Mouse (Mus musculus) thymus, postnatal 4 days (tissue): ENCODE measurements around the gene Syngr3.
A peak's percentile ranks its signal among the peaks of the same experiment; 100 is the strongest.
"Not testable (repeated sequence)": the region's sequence is repeated elsewhere in the genome, so short reads cannot be mapped to it uniquely, and the experiment has no call there.

Experiments used
- DNase-seq: peaks from one replicate; pipeline ENCODE4 v3.0.0; 2021

The Syngr3 gene

DNA sequence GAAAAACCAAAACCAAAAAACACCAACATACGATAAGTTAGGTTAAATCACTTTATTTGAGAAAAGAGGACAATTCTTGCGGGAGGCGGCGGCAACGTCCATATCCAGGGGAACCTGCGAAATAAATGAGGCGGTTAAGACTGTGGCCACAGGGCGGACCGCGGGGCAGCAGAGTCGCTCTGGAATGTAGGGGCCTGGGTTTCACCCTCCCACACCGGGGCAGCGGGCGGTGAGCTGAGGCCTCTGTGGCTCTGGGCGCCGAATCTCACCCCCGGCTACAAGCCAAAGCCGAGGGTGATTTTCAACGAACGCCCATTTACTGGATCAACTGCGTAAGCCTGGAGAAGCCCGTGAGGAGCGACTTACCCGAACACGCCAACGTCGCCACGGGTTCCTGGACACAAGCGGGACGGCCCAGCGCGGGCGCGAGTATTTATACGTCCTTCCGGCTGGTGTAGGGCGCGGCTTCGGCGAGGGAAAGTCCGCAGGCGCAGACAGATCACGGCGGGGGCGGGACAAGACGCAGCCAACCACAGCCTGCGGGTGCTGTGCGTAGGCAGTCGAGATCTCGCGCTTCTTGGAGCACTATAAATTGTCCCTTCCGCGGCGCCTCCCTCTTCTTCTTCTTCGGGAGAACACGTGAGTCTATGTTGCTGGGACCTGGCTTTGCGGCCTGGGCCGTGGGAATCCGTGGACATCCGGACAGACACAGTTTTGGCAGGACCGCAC lies 29.9 kb upstream of the Syngr3 start:
- peak; percentile 98 for DNase-seq

DNA sequence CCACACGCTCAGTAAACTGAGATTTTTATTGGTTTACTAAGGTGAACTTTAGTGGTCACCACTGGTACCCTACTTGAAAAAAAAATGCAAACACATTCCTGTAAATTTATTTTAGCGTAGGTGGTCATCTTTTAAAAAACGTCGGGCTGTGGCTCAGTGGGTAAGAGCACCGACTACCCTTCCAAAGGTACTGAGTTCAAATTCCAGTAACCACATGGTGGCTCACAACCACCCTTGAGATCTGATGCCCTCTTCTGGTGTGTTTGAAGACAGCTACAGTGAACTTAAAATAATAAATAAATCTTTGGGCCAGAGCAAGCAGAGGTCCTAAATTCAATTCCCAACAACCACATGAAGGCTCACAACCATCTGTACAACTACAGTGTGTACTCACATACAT lies 29.2 kb upstream of the Syngr3 start:
- DNase-seq = not testable (repeated sequence)

DNA sequence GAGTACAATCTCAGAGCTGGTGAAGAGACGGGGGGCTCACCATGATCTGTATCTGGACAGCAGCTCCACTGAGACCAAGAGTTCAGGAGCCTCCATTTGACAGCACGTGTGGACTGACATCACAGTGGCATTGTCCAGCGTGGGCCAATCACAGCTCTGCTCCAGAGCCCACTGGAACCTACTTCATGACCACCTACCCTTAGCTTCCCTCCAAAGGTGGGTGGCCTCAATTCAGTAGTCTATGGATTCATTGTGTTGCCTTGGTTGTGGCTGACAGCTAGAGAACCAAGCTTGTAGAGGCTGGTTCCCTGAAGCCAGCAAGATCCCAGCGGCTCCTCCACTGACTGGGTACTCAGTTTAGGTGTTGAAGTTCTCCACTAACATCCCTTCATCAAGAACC lies 28.2 kb upstream of the Syngr3 start, which contains the start of the genes Rnf151 and Rps2:
TSS of gene Rnf151 (minus strand) at position 121 of the 400 bp plus-strand sequence.
TSS of gene Rps2 (plus strand) at position 174 of the 400 bp plus-strand sequence.
- no peak for DNase-seq

DNA sequence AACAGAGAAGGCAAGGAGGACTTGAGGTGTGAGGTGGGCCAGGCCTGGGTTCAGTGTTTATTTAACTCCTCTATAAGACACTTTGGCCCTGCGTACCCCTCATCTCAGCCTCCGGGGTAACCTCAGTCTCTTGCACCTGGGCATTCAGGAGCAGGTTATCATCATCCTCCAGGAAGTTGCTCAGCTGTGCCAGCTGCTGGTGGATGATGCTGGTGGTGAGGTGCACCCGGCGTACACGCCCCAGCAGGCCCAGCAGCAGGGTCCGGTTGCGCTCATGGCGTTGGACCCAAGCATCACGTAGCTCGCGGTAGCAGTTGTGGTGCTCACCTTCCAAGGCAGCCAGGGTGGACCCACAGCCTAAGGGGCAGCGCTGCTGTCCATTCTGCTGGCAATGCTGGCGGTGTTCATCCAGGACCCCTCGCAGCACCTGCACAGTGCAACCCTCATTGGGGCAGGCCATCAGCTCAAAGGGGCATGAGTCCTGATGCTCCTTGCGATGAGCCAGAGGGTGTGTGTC lies 26.5 kb upstream of the Syngr3 start:
- DNase-seq = no peak

DNA sequence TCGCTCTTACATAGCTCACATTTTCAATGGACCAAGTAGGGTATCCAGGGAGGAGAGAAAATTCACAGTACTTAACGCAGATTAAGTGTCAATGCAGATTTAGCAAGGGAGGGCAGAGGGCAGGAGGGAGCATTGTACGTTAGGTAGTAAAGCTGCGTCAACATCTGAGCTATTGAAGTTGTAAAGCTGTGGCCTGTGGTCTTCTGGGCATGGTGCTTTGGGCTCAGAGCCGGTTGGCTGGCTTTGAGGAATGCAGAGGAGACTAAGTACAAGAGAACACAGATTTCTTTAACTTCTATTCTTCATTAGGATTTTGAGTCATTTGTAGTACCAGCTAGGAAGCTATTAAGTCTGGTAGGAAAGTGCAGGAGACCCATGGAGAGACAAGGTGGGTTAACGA lies 25.8 kb upstream of the Syngr3 start:
- no peak for DNase-seq

DNA sequence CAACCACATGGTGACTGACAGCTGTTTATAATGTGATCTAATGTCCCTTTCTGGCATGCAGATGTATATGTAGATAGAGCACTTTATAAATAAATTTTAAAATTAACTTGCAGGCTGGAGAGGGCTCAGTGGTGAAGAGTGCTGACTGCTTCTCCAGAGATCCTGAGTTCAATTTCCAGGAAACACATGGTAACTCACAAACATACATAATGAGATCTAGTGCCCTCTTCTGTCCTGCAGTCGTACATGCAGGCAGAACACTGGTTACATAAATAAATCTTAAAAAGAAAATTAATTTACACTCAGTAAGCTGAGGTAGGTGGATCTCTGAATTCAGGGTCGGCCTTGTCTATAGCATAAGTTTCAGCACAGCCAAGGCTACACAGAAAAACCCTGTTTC lies 18.9 kb upstream of the Syngr3 start:
- DNase-seq = no peak

DNA sequence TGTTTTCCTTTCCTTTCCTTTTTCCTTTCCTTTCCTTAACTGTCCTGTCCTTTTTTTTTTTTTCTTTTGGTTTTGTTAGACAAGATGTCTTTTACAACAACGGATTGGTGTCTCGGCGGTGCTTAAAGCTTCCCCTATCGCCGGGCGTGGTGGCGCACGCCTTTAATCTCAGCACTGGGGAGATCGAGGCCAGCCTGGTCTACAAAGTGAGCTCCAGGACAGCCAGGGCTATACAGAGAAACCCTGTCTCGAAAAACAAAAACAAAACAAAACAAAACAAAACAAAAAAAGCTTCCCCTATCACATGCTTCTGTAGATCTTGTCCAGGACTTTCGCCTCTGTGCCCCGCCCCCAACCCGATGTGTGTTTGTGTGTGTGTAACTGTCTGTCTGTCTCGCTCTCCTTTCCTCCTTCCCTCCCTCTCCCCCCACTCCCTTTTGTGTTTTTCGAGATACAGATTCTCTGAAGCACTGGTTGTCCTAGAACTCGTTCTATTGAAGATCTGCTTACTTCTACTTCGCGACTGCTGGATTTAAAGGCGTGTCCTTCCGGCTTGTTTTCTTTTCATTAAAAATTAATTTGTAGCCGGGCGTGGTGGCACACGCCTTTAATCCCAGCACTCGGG lies 18.2 kb upstream of the Syngr3 start:
- no peak for DNase-seq

DNA sequence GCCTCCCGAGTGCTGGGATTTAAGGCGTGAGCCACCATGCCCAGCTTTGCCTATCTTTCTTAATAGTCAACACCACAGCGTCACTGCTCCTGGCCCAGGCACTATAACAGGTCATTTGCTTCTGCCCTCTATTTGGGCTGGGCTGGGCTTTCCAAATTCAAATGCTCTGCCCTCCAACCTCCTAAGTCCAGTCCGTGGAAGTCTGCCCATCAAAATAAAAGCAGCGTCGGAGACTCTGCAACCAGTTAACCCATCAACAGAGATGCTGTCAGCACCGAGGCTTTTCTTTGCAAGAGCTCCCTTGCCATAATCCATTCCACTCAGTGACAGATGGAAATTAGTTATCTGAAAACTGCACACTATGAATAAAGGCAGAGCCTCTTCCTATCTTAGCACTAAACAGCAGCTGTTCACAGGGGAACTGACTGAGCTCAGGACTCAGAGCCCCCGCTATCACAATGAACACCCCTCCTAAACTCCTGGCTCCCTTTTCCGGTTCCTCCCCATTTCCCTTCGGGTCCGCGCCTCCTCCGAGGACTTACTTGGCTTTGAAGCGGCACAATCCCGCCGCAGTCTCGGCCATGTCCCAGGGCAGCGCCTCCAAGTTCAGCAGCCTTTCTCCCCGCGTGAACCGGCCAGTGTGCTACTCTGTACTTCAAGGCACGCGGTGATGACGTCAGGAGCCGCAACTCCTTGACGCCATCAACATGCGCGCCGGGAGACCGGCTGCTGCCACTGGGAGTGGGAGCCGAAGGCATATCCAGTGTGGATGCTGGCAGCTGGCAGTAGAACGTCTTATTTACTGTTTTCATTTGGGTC lies 17.4 kb upstream of the Syngr3 start, which contains the start of gene Tbl3:
TSS of gene Tbl3 (minus strand) at position 679 of the 819 bp plus-strand sequence.
- DNase-seq = peak; percentile 96

DNA sequence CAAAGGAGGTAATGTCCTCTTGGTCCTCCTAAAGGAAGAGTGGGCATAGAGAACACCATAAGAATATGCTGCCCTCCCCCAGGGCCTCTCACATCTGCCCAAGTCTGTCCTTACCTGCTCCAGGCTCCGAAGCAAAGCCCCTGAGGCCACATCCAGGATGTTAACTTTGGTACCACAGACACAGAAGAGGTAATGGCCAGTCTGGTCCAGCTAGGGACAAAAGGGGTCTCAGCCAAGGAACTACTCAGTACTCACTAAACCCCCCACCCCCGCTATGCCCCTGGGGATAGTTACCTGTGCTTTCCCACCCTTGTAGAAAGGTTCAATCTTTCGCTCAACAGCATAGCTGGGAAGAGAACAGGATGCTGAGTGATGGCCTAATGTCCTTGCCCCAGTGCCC lies 16.1 kb upstream of the Syngr3 start:
- no peak for DNase-seq

DNA sequence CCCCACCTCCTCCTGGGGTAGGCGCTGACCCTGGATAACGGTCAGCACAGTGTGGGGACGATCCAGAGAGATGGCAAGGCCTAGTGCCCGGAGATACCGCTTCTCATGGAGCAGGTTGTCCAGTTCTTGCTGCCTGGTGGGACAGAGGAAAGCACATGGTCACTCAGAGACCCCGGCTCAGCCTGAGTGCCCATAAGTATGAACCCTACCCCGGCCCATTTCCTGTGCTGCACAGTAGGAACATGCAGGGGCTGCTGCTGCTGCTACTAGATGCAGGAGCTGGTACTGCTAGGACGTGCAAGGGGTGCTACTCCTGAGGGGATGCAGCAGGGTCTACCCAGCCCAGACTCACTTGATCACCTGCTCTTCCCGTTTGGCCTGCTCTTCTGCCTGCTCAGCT lies 11.5 kb upstream of the Syngr3 start:
- DNase-seq = no peak

DNA sequence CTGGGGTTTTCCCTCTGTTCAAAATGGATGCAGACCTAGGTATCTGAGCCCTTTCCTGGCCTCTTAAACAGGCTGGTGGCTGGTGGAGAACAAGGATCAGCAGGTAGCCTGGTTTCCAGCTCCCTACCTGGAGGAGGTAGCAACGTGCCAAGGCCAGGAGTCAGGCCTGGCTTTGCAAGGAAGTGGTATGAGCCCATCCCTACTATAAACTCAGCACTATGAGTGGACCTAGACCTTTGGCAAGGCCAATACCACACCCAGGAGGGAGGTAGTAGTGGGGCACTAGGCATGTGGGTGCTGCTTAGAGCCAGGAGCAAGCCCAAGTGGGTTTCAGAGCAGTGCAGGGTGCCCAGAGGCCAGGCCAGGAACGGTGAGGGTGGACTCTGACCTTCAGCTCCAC lies 9.7 kb upstream of the Syngr3 start:
- no peak for DNase-seq

DNA sequence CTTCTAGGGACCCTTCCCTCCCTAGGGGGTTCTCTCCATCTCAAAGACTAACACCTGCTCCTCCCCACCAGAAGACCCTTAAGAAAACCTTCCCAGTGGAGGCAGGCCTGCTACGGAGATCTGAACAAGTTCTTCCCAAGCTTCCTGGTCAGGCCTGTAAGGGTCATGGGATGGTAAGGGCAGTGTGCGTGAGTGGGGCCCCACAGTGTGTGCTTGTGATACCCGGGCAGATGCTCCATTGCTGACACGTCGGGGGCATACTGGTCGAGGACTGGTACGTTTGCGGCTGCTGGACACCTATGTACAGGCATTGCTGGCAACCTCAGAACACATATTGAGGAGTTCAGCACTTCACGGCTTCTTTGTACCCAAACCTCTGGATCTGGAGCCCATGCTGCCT lies 9.0 kb upstream of the Syngr3 start:
- DNase-seq = no peak

DNA sequence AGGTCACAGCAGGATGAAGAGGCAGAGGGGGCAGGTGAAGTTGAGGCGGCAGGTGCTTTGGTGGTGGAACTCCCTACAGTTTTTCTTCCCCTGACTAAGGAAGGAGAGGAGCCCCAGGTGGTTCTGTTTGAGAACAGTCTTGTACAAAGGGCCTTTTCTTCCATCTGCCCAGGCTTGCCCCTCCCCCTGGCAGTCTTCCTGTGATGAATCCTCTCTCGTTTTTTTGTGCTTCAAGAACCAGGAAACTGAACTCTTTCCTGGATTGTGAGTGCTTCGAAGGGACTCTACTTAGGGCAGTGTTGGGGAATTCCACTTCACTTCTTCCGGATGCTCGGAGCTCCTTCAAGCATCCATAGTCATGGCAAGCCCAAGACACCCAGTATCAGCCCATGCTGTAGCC lies 8.2 kb upstream of the Syngr3 start:
- DNase-seq = peak; percentile 44

DNA sequence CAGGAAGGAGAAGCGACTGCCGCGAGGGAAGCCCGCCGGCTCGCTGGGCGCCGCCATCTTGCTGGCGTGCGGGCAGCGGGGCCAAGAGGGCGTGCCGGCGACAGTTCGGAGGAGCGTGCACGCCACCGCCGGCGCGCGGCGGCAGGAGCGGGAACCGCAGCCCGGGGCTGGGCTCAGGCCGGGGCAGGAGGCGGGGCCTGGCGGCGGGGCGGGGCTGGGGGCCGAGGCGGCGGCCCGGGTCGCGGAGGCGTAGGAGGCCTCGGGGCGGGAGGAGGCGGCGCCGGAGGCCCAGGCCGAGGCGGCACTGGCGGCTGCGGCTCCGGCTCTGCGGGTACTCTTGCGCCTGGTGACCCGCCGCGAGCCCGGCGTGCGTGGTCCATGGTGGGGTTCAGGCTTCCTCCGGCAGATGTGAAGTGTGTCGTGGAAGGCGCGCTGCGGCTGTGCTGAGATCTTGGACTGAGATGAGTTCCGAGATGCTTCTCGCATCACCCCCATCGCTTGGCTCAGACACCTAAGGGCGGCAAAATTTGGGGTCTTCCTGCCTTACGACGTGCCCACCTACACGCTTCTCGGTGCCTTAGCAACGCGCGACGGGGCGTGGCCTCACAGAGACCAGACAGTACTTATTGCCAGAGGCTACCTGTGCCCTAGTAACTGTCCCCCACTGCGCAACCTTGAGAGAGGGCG lies 6.4 kb upstream of the Syngr3 start, which contains the start of the genes Gfer and Noxo1:
TSS of gene Gfer (minus strand) at position 146 of the 687 bp plus-strand sequence.
TSS of gene Noxo1 (plus strand) at position 224 of the 687 bp plus-strand sequence.
- peak; percentile 92 for DNase-seq

DNA sequence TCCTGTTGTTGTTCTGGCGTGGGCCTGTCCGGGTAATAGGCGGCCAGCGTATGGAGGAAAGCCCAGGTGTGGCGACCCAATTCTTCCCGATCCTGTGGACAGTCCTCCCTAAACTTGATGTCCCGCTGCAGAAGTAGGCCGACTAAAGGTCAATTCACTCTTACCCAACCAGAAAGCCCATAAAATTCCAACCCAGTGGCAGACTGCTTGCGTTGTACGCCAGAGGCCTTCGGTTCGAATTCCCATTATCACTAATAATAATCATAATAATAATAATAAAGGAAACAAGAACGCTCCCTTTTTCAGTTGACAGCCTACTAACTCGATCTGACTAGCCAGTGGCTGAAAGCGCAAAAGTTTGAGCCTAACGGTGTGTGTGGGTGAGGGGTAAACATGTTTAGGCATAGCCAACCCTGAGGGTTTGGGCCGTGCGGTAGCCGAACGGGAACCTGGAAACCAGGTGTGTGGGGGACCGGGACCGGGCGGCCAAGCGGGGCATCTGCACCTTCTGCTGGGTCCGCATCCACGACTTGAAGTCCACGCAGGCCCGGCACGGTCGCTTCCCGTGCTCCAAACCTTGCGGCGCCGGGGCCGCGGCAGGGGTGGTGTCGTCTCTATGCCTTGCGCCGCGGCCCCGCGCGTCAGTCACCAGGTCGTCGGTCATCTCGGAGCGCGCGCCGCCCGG lies 5.7 kb upstream of the Syngr3 start:
- DNase-seq = no peak

DNA sequence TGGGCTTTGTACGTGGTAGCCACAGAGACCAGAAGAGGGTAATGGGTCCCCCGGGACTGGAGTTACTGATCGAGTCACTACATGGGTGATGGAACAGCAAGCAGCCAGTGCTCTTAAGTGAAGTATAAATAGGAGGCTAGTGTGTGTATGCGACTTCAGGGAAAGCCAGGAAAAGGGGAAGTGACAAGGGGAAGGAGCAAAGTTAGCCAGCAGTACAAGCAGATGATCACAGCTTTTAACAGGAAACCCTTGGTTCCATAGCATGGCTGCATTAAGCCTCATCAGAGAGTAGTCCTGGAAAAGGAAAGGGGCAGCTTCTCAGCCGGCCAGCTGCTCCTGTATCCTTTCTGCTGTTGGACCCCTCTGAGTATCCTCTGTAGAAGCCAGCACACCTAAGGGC lies 2.6 kb upstream of the Syngr3 start:
- DNase-seq = no peak

DNA sequence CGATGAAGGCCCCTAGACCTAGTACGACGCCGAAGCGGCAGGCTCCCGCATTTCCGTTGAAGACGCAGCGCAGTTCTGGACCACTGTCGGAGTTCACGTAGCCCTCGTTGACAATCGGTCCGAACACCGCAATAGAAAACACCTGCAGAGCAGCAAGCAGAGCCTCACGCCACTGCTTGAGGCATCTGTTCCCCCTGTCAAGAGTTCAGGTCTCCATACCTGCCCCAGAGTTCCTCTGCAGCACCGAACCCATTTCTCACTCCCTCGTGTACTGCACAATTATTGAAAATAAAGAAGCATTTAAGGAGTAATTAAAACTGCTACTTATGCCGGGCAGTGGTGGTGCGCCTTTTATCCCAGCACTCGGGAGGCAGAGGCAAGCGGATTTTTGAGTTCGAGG lies 2.2 kb downstream of the Syngr3 start:
- DNase-seq = no peak

DNA sequence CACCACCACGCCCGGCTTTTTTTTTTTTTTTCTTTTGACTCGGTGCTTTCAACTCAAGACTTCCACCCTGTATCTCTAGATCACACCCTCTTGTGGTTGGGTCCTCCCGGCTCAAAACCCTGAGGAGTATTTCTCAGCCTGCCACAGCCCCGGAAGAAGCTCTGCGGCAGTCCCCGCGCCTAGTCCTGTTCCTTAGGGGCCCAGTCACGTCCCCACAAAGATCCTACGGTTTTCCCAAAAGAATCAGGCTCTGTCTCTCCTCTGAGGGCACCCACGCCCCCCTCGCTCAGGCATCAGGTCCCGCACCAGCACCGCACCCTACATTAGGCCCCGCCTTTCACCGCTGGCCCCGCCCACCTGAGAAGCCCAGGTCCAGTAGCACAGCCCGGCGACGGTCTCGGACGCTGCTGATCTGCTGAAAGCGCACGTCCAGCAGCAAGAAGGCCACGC lies 2.6 kb downstream of the Syngr3 start:
- DNase-seq = peak; percentile 71

DNA sequence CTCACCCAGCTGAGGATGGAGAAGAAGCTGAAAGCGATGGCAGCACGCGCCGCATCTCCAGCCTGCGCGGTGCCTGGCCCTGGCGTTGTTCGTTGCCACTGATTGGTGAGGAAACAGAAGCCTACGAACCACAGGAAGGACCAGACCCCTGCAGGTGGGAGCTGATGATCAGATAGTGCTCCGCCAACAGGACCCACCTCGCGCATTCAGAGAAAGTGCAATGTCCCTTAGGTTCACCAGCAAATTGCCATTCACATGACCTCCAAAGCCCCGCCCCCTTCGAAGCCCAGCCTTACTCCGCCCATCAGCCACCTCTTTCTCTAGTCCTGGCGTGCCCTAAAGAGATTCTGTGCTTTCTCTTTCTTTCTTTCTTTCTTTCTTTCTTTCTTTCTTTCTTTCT lies 3.2 kb downstream of the Syngr3 start:
- peak; percentile 72 for DNase-seq

DNA sequence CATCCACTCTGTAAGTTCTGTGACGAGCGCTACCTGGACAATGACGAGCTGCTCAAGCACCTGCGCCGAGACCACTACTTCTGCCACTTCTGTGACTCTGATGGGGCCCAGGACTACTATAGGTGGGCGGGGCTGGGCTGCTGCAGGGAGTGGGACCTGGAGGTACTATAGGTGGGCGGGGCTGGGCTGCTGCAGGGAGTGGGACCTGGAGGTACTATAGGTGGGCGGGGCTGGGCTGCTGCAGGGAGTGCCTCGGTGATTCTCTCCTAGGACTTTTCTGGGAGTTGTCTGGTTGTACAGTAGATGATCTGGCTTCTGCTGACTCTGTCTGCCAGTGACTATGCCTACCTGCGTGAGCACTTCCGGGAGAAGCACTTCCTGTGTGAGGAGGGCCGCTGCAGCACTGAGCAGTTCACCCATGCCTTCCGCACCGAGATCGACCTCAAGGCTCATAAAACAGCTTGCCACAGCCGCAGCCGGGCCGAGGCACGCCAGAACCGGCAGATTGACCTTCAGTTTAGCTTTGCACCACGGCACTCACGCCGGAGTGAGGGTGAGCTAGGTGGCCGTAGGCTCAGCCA lies 12.2 kb downstream of the Syngr3 start:
- DNase-seq = no peak

DNA sequence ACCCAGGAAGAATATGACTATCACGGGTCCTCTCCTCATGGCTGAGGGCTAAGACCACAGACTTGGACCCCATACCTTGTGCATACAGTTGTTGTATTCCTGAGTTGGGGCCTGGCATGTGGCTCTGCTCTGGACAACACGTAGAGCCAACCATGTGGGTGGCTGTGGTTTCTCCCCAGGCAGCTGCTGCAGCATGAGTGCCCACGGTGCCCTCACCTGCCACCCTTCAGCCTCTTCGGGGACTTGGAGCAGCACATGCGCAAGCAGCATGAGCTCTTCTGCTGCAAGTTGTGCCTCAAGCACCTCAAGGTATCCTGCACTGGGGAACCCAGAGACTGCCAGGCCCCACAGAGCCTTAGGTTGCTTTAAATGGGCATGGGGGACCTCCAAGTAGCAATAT lies 12.9 kb downstream of the Syngr3 start:
- DNase-seq = no peak

DNA sequence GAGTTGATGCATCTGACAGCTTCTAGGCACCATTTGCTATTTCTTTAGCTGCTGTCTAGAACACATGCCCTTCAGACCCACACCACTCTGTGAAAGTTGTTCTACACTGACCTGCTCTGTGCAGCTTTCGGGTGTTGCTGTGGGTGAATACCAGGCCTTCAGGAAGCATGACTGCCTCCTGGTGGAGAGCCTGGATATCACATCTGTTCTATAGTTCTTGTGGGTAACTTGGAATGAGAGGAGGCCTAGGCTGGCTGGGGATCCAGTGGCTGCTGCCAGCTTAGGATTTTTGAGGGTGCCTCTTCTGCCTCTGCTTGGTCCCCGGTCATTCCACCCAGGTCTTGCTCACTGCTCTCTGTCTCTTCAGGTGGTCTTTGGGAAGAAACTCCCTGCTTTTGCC lies 13.6 kb downstream of the Syngr3 start:
- DNase-seq = peak; percentile 87
